Mouse (Mus musculus): Measurements from ENCODE around the gene Nkx2-5.

GRCm38 (mm10) chr17:26860906-26861305 lies 16.1 kb upstream of the Nkx2-5 start:
- no peak for TF ChIP-seq CTCF (IDR thresholded peaks at IDR 0.05; ENCODE audit: borderline replicate concordance, control insufficient read depth, extremely low read depth, insufficient read depth, low read length, poor library complexity)
- no peak for TF ChIP-seq POLR2A (IDR thresholded peaks at IDR 0.05; ENCODE audit: control insufficient read depth, extremely low read depth, insufficient read depth, low read length, poor library complexity)
